Mouse (Mus musculus): ENCODE measurements around the gene Col12a1. TPM values are rescaled to one million over a fixed set of nuclear protein-coding genes. Genes with fewer than 3 reads are reported as not detected.

Gene Col12a1
- polyA plus RNA-seq, 1 experiment from 2014 or later: 31.0 TPM

- Histone ChIP-seq H3K27ac (replicated peaks) (no peak overlapping the region), H3K27me3 (ENCODE audit: control insufficient read depth, insufficient read depth, low read length) (no peaks in the 10 kb centered on the region), H3K4me3 (ENCODE audit: low read depth, low read length) (no peak overlapping the region), H3K9me3 (ENCODE audit: control insufficient read depth, low read length) (no peaks in the 10 kb centered on the region), H3K36me3 (ENCODE audit: control insufficient read depth, insufficient read depth, low read length) (no peaks in the 10 kb centered on the region), H3K9ac (ENCODE audit: low read length) (no peak overlapping the region), H3K4me2 (replicated peaks; ENCODE audit: low read depth) (no peak overlapping the region), H3K4me1 (replicated peaks; ENCODE audit: control insufficient read depth, insufficient read depth) (no peaks in the 10 kb centered on the region)
- no peak for TF ChIP-seq EP300 (optimal IDR thresholded peaks at IDR 0.05)
- TF ChIP-seq CTCF (IDR thresholded peaks at IDR 0.05; ENCODE audit: low read depth): no peak
- ATAC-seq (ENCODE audit: low FRiP score, low TSS enrichment): no peak
- DNase-seq (ENCODE audit: low spot score): no peak
- 71% methylated on average over 5 of the region's 5 CpGs for WGBS
Observed at GRCm38 (mm10) chr9:79606122-79606521, 112.5 kb downstream of the Col12a1 start.

- 57% methylated on average over 5 of the region's 5 CpGs for WGBS
- no peak overlapping the region for H3K27ac ChIP-seq (replicated peaks)
- no peak for DNase-seq (ENCODE audit: low spot score)
Observed at GRCm38 (mm10) chr9:79605722-79606121, 112.9 kb downstream of the Col12a1 start.

GRCm38 (mm10) chr9:79604546-79604945, 114.1 kb downstream of the Col12a1 start:
- Histone ChIP-seq H3K9ac (ENCODE audit: low read length) (no peak overlapping the region), H3K4me1 (replicated peaks; ENCODE audit: control insufficient read depth, insufficient read depth) (no peaks in the 10 kb centered on the region), H3K27me3 (ENCODE audit: control insufficient read depth, insufficient read depth, low read length) (no peaks in the 10 kb centered on the region), H3K4me3 (ENCODE audit: low read depth, low read length) (no peak overlapping the region), H3K27ac (replicated peaks) (no peak overlapping the region), H3K4me2 (replicated peaks; ENCODE audit: low read depth) (no peak overlapping the region), H3K9me3 (ENCODE audit: control insufficient read depth, low read length) (no peaks in the 10 kb centered on the region), H3K36me3 (ENCODE audit: control insufficient read depth, insufficient read depth, low read length) (no peaks in the 10 kb centered on the region; the same call in 1 of the 2 replicates)
- no peak for ATAC-seq (ENCODE audit: low FRiP score, low TSS enrichment)
- 84% methylated on average over 3 of the region's 3 CpGs for WGBS
- no peak for TF ChIP-seq EP300 (optimal IDR thresholded peaks at IDR 0.05)
- no peak for TF ChIP-seq CTCF (IDR thresholded peaks at IDR 0.05; ENCODE audit: low read depth)
- DNase-seq (ENCODE audit: low spot score): no peak

More at GRCm38 (mm10) chr9:79605722-79606121, 112.9 kb downstream of the Col12a1 start:
- Histone ChIP-seq H3K36me3 (ENCODE audit: control insufficient read depth, insufficient read depth, low read length) (no peaks in the 10 kb centered on the region), H3K4me2 (replicated peaks; ENCODE audit: low read depth) (no peak overlapping the region), H3K9ac (ENCODE audit: low read length) (no peak overlapping the region), H3K4me1 (replicated peaks; ENCODE audit: control insufficient read depth, insufficient read depth) (no peaks in the 10 kb centered on the region), H3K9me3 (ENCODE audit: control insufficient read depth, low read length) (no peaks in the 10 kb centered on the region), H3K4me3 (ENCODE audit: low read depth, low read length) (no peak overlapping the region), H3K27me3 (ENCODE audit: control insufficient read depth, insufficient read depth, low read length) (no peaks in the 10 kb centered on the region)
- TF ChIP-seq CTCF (IDR thresholded peaks at IDR 0.05; ENCODE audit: low read depth) (no peak), EP300 (optimal IDR thresholded peaks at IDR 0.05) (no peak)
- ATAC-seq (ENCODE audit: low FRiP score, low TSS enrichment): no peak

GRCm38 (mm10) chr9:79603448-79603847, 115.2 kb downstream of the Col12a1 start:
- no peak overlapping the region for H3K4me2 ChIP-seq (replicated peaks; ENCODE audit: low read depth)
- 73% methylated on average over 2 of the region's 2 CpGs for WGBS
- no peak for TF ChIP-seq EP300 (optimal IDR thresholded peaks at IDR 0.05)
- TF ChIP-seq CTCF (IDR thresholded peaks at IDR 0.05; ENCODE audit: low read depth): no peak
- H3K9me3 ChIP-seq (ENCODE audit: control insufficient read depth, low read length): no peaks in the 10 kb centered on the region
- no peaks in the 10 kb centered on the region for H3K4me1 ChIP-seq (replicated peaks; ENCODE audit: control insufficient read depth, insufficient read depth)
- H3K36me3 ChIP-seq (ENCODE audit: control insufficient read depth, insufficient read depth, low read length): no peaks in the 10 kb centered on the region; the same call in 1 of the 2 replicates
- no peak overlapping the region for H3K9ac ChIP-seq (ENCODE audit: low read length)
- DNase-seq (ENCODE audit: low spot score) (no peak), ATAC-seq (ENCODE audit: low FRiP score, low TSS enrichment) (no peak)
- H3K4me3 ChIP-seq (ENCODE audit: low read depth, low read length): no peak overlapping the region
- H3K27me3 ChIP-seq (ENCODE audit: control insufficient read depth, insufficient read depth, low read length): no peaks in the 10 kb centered on the region
- no peak overlapping the region for H3K27ac ChIP-seq (replicated peaks)

GRCm38 (mm10) chr9:79600237-79600570, 118.4 kb downstream of the Col12a1 start:
- TF ChIP-seq CTCF (IDR thresholded peaks at IDR 0.05; ENCODE audit: low read depth) (no peak), EP300 (optimal IDR thresholded peaks at IDR 0.05) (no peak)
- ATAC-seq (ENCODE audit: low FRiP score, low TSS enrichment) (no peak), DNase-seq (ENCODE audit: low spot score) (no peak)
- Histone ChIP-seq H3K27ac (replicated peaks) (no peak overlapping the region), H3K4me2 (replicated peaks; ENCODE audit: low read depth) (no peak overlapping the region), H3K4me3 (ENCODE audit: low read depth, low read length) (no peak overlapping the region), H3K9me3 (ENCODE audit: control insufficient read depth, low read length) (no peaks in the 10 kb centered on the region), H3K27me3 (ENCODE audit: control insufficient read depth, insufficient read depth, low read length) (no peaks in the 10 kb centered on the region), H3K36me3 (ENCODE audit: control insufficient read depth, insufficient read depth, low read length) (no peaks in the 10 kb centered on the region; the same call in 1 of the 2 replicates), H3K9ac (ENCODE audit: low read length) (no peak overlapping the region), H3K4me1 (replicated peaks; ENCODE audit: control insufficient read depth, insufficient read depth) (no peaks in the 10 kb centered on the region)
- 88% methylated on average over 3 of the region's 3 CpGs for WGBS

- TF ChIP-seq CTCF (IDR thresholded peaks at IDR 0.05; ENCODE audit: low read depth) (no peak), EP300 (optimal IDR thresholded peaks at IDR 0.05) (no peak)
- WGBS: 83% methylated on average over 20 of the region's 20 CpGs
- no peak overlapping the region for H3K4me2 ChIP-seq (replicated peaks; ENCODE audit: low read depth)
- H3K27ac ChIP-seq (replicated peaks): no peak overlapping the region
- H3K9ac ChIP-seq (ENCODE audit: low read length): no peak overlapping the region
- DNase-seq (ENCODE audit: low spot score) (no peak), ATAC-seq (ENCODE audit: low FRiP score, low TSS enrichment) (no peak)
- H3K9me3 ChIP-seq (ENCODE audit: control insufficient read depth, low read length): no peaks in the 10 kb centered on the region
- H3K4me1 ChIP-seq (replicated peaks; ENCODE audit: control insufficient read depth, insufficient read depth): no peaks in the 10 kb centered on the region
- no peaks in the 10 kb centered on the region for H3K27me3 ChIP-seq (ENCODE audit: control insufficient read depth, insufficient read depth, low read length)
- H3K36me3 ChIP-seq (ENCODE audit: control insufficient read depth, insufficient read depth, low read length): no peaks in the 10 kb centered on the region; the same call in 1 of the 2 replicates
- H3K4me3 ChIP-seq (ENCODE audit: low read depth, low read length): no peak overlapping the region
Observed at GRCm38 (mm10) chr9:79599395-79600236, 119.0 kb downstream of the Col12a1 start.
